Mouse (Mus musculus): ENCODE data around the gene Evl.

DNA sequence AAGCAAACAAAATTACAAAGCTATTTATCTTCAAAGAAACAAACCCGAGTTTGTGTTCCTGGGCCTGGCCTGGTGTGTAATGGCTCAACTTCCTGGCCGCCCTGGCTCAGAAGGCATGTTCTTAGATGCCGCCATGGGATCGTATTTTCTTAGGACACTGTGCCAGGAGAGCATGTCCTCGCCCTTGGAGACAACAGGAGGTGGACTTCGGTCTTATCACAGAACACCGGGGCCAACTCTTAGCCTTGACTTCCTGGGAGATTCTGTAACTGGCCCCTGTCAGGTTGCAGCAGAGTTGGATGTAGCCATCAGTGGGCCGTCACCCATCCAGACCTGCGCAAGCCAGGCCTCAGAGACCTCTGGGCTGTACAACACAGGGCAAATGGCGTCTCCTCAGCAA lies 145.1 kb downstream of the Evl start:
- TF ChIP-seq MAX (IDR thresholded peaks at IDR 0.05; ENCODE audit: low read depth) = no peak
- TF ChIP-seq E2F4 (IDR thresholded peaks at IDR 0.05; ENCODE audit: insufficient read depth) = no peak
